Mouse (Mus musculus) spleen, adult 2 months (tissue): ENCODE data around the gene Gm42878.

ENCODE experiments used
- CTCF ChIP-seq: fragments of 200-500 bp; IDR thresholded peaks from 2 replicates; pipeline ENCODE4 v1.5.1; 2011; ENCODE audit warnings: mild to moderate bottlenecking, inconsistent platforms; ENCODE audit not compliant: insufficient read depth, insufficient read length, insufficient replicate concordance; ENCODE audit errors: extremely low read depth
- POLR2A ChIP-seq: fragments of 200-500 bp; IDR thresholded peaks from 2 replicates; pipeline ENCODE4 v1.6.1; 2011; ENCODE audit warnings: low read depth, low read length, inconsistent platforms

DNA sequence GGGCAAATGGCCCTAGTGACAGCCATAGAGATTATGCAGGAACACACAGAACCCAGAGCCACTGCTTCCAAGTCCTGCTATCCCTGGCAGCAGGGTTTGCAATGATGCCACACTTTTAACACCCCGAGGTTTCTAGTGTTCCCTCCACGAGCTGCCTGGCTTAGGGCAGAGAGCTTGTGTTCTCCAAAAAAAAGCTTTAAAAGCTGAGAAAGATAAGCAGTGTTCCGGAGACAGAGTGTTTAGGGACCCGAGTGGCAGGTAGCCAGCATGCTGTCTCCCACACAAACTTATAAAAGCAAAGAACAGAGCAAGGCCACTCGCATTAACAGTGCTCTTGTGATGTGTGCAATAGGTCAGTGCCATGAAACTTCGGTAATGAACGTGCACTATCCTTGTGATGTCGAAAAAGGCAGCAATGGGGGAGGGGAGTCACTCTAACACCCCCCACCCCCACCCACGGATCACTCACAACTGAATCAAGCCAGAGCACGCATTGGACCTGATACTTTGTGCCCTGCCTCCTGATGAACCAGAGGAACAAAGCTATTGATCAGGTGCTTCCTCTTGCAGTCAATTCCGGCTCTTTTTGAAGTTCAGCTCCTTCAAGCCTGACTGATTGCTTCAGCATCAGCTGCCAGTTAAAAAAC, 46.3 kb upstream of the Gm42878 start:
- TF ChIP-seq POLR2A, result no peak
- TF ChIP-seq CTCF, result no peak
